16 mouse cellular contexts compared by ENCODE assay signal in the genomic region with DNA sequence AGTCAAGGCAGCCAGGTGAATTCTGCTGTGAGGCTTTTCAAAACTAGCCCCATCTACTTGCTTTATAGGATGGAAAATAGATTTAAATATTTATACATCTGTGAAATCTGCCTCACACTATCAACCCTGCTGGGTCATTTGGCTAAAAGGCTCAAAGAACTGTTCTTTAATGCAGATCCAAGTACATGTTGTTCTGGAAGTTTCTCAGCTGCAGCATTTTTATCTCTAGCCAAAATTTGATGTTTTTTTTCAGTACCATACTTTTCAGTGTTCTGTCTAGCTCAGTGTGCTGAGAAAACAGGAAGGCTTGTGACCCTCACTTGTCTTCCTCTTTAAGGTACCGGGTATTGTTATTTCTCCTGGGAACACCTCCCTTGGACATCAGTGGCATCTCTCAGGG.
"Had no signal": no experiment of that assay in that cellular context is flagged by ENCODE, and none has a peak within 500 bp of the region (broad histone marks: within the 10 kb centered on the region; RNA-seq: fewer than 3 reads in every experiment).

No protein-coding gene starts in this region.

- H3K4me1 ChIP-seq: liver, embryonic 13.5 days; liver, embryonic 15.5 days; megakaryocyte, embryonic 14.5 days; midbrain, embryonic 13.5 days; midbrain, embryonic 15.5 days; neural tube, embryonic 12.5 days; stomach, embryonic 15.5 days had no signal

- H3K9ac ChIP-seq: liver, embryonic 13.5 days; liver, embryonic 15.5 days; liver, postnatal 0 days; midbrain, embryonic 13.5 days; midbrain, embryonic 15.5 days; neural tube, embryonic 12.5 days; stomach, embryonic 15.5 days had no signal

- H3K27ac ChIP-seq: liver, embryonic 13.5 days; liver, embryonic 15.5 days; macrophage; midbrain, embryonic 13.5 days; midbrain, embryonic 15.5 days; neural tube, embryonic 12.5 days; stomach, embryonic 15.5 days had no signal

- H3K36me3 ChIP-seq: liver, embryonic 13.5 days; liver, embryonic 15.5 days; midbrain, embryonic 13.5 days; midbrain, embryonic 15.5 days; neural tube, embryonic 12.5 days; stomach, embryonic 15.5 days had no signal

- DNase-seq: liver; liver, embryonic 13.5 days; liver, postnatal 0 days; right cerebral cortex, postnatal 14 days; thymus, adult 18-20 months; thymus, postnatal 14 days; thymus, postnatal 36 days had no signal

- H3K27me3 ChIP-seq: liver, embryonic 13.5 days; liver, embryonic 15.5 days; midbrain, embryonic 13.5 days; midbrain, embryonic 15.5 days; neural tube, embryonic 12.5 days; stomach, embryonic 15.5 days had no signal

- H3K9me3 ChIP-seq: liver, embryonic 13.5 days; liver, embryonic 15.5 days; megakaryocyte, embryonic 14.5 days; midbrain, embryonic 13.5 days; midbrain, embryonic 15.5 days; neural tube, embryonic 12.5 days; stomach, embryonic 15.5 days had no signal

- H3K4me3 ChIP-seq: liver, embryonic 13.5 days; liver, embryonic 15.5 days; megakaryocyte, embryonic 14.5 days; midbrain, embryonic 13.5 days; midbrain, embryonic 15.5 days; neural tube, embryonic 12.5 days; stomach, embryonic 15.5 days had no signal

- ATAC-seq: liver, postnatal 0 days; midbrain, embryonic 13.5 days; midbrain, embryonic 15.5 days had no signal

- H3K4me2 ChIP-seq: liver, embryonic 11.5 days; liver, embryonic 13.5 days; liver, embryonic 15.5 days; midbrain, embryonic 11.5 days; midbrain, embryonic 13.5 days; midbrain, embryonic 15.5 days; neural tube, embryonic 12.5 days; stomach, embryonic 15.5 days had no signal
